Mouse (Mus musculus): ENCODE measurements around the gene Cdc20.

DNA sequence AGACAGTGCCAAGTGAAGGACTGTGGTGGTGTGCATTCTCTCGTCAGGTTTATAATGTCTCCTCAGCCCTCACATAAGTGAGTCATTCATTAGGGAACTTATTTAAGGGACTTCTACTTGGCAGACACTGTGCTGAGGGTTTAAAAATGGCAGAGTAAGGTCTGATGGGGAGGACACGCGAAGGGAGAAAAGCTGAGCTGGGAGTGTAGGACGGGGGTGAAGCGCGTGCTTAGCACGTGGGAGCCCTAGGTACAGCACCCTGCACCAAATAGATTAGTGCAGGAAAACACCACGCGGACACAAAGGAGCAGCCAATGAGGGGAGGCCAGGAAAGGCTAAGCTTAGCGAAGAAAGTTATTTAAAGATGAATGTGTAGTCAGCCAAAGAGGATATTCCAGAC is 7.9 kb upstream of the Cdc20 start:
- TF ChIP-seq GATA1 (IDR thresholded peaks at IDR 0.05; ENCODE audit: borderline replicate concordance, low read length) (no peak), FLI1 (IDR thresholded peaks at IDR 0.05; ENCODE audit: low read length) (no peak)

Data from megakaryocyte, embryonic 14.5 days (primary cell).